Mouse (Mus musculus) forebrain, embryonic 10.5 days (tissue): Measurements from ENCODE around the gene Cmah. TPM values are rescaled to one million over a fixed set of nuclear protein-coding genes. Genes with fewer than 3 reads are reported as not detected.

ENCODE experiments used
- polyA plus RNA-seq: library from polyadenylated mRNA; unstranded; fragments of >200 nt; fragmentation: Nextera tagmentation; extraction: Ambion mirVana; gene quantifications from 2 replicates; pipeline ENCODE4 v1.2.1, GENCODE M21; 2016

The Cmah gene
- polyA plus RNA-seq, 1 experiment from 2014 or later, result 0.67 TPM

Other genes with a start within 250 kb of the Cmah start
- gene Carmil1, start 46.6 kb upstream of the Cmah start, polyA plus RNA-seq, result 20.7 and 21.6 TPM in 2 replicates